In the genomic region with DNA sequence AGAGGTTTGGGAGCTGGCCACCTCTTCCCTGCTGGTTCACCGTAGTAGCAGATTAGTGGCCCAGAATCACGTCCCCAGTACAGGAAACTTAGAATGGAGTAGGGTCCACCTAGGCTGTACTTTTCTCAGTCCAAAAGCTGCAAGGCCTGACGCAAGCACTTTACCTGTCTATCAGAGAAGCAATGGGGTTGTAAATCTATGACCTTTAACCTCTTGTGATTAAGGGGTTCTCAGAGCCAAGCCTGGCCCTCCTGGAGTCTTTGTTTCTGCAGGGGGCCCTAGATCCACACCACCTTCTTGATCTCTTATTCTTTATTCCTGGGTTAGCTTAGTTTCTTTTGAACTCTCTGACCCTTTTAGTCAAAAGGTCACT, we compare ENCODE assay signal across 10 mouse cellular contexts. TPM values are rescaled to one million over a fixed set of nuclear protein-coding genes. Genes with fewer than 3 reads are reported as not detected.
DNase-seq lines count a peak whose midpoint lies in the region; ATAC-seq lines count a peak whose summit lies in the region.
"Had no signal": no experiment of that assay in that cellular context is flagged by ENCODE, and none has a peak within 500 bp of the region (broad histone marks: within the 10 kb centered on the region; RNA-seq: fewer than 3 reads in every experiment).

No protein-coding gene starts in this region.

- ATAC-seq in heart, embryonic 14.5 days (ENCODE audit: insufficient number of reproducible peaks, insufficient read depth, low FRiP score, low read depth): no peak
- no peak for ATAC-seq in hindbrain, embryonic 13.5 days (ENCODE audit: low FRiP score)
- ATAC-seq in midbrain, embryonic 14.5 days (ENCODE audit: low FRiP score, low TSS enrichment): no peak
- ATAC-seq in megakaryocyte-erythroid progenitor cell, adult 5-6 weeks (replicated peaks; ENCODE audit: low FRiP score, low TSS enrichment, poor library complexity, severe bottlenecking): no peak

- 30% methylated on average over 3 of the region's 3 CpGs for WGBS in heart, embryonic 14.5 days
- 3% methylated on average over 3 of the region's 3 CpGs for WGBS in embryonic facial prominence, embryonic 10.5 days
- 7% methylated on average over 3 of the region's 3 CpGs for WGBS in hindbrain, embryonic 13.5 days
- WGBS in midbrain, embryonic 14.5 days: 16% methylated on average over 3 of the region's 3 CpGs

- DNase-seq in heart, adult 18-20 months: no peak
- DNase-seq in embryonic facial prominence, embryonic 10.5 days (ENCODE audit: low spot score): no peak
- DNase-seq in midbrain, embryonic 14.5 days: no peak
- DNase-seq in thymus, postnatal 36 days: no peak
- no peak for DNase-seq in gastrocnemius, postnatal 4 days (ENCODE audit: low spot score in 2 of 2)
- DNase-seq: retina, postnatal 1 day had no signal

- H3K9ac ChIP-seq in heart, embryonic 14.5 days (ENCODE audit: low read length): peak overlapping the region; percentile 73
- H3K9ac ChIP-seq in hindbrain, embryonic 13.5 days: peak overlapping the region; percentile 81
- peak overlapping the region; percentile 56; the same call in 1 of the 2 replicates for H3K9ac ChIP-seq in midbrain, embryonic 14.5 days (replicated peaks; ENCODE audit: low read length)

- H3K36me3 ChIP-seq in heart, embryonic 14.5 days (ENCODE audit: control insufficient read depth, insufficient read depth, low read length): no peaks in the 10 kb centered on the region
- peaks cover 34% of the 10 kb centered on the region for H3K36me3 ChIP-seq in embryonic facial prominence, embryonic 10.5 days (replicated peaks)
- H3K36me3 ChIP-seq in hindbrain, embryonic 13.5 days: 0 out of 2 replicates have a peak, but pooled peaks cover 4% of the 10 kb centered on the region
- H3K36me3 ChIP-seq in midbrain, embryonic 14.5 days (ENCODE audit: control insufficient read depth, insufficient read depth, low read length): no peaks in the 10 kb centered on the region

- peak overlapping the region; percentile 53 to 74; a peak in 3 of 4 replicates for H3K27ac ChIP-seq in heart, embryonic 14.5 days (replicated peaks in 1 of 2; ENCODE audit: control insufficient read depth in 1 of 2, insufficient read depth in 1 of 2, low read depth in 2 of 2, low read length in 2 of 2)
- H3K27ac ChIP-seq in embryonic facial prominence, embryonic 10.5 days (replicated peaks): peak overlapping the region; percentile 99
- H3K27ac ChIP-seq in hindbrain, embryonic 13.5 days: peak overlapping the region; percentile 74; the same call in 1 of the 2 replicates
- H3K27ac ChIP-seq in midbrain, embryonic 14.5 days (replicated peaks; ENCODE audit: low read depth, low read length): no peak overlapping the region

- peaks cover 16% of the 10 kb centered on the region for H3K27me3 ChIP-seq in heart, embryonic 14.5 days (ENCODE audit: control insufficient read depth, insufficient read depth, low read length)
- H3K27me3 ChIP-seq in embryonic facial prominence, embryonic 10.5 days (replicated peaks; ENCODE audit: low read depth, poor library complexity, severe bottlenecking): peaks cover 33% of the 10 kb centered on the region
- peaks cover 26% of the 10 kb centered on the region for H3K27me3 ChIP-seq in hindbrain, embryonic 13.5 days
- H3K27me3 ChIP-seq in midbrain, embryonic 14.5 days (ENCODE audit: control insufficient read depth, insufficient read depth, low read length): no peaks in the 10 kb centered on the region; the same call in 1 of the 2 replicates

- H3K4me1 ChIP-seq in heart, embryonic 14.5 days (ENCODE audit: control insufficient read depth in 2 of 2, insufficient read depth in 2 of 2, low read length in 2 of 2): peaks cover 13 to 25% of the 10 kb centered on the region in 2 experiments
- peaks cover 49% of the 10 kb centered on the region for H3K4me1 ChIP-seq in embryonic facial prominence, embryonic 10.5 days
- peaks cover 31% of the 10 kb centered on the region for H3K4me1 ChIP-seq in hindbrain, embryonic 13.5 days (replicated peaks)
- H3K4me1 ChIP-seq in midbrain, embryonic 14.5 days (ENCODE audit: control insufficient read depth, insufficient read depth, low read length): peaks cover 26% of the 10 kb centered on the region

- peak overlapping the region; percentile 63 to 75 for H3K4me3 ChIP-seq in heart, embryonic 14.5 days (ENCODE audit: control insufficient read depth in 1 of 2, insufficient read depth in 1 of 2, low read depth in 1 of 2, low read length in 2 of 2)
- peak overlapping the region; percentile 89 for H3K4me3 ChIP-seq in embryonic facial prominence, embryonic 10.5 days
- H3K4me3 ChIP-seq in hindbrain, embryonic 13.5 days: peak overlapping the region; percentile 56
- H3K4me3 ChIP-seq in midbrain, embryonic 14.5 days (replicated peaks; ENCODE audit: low read depth, low read length): peak overlapping the region; percentile 44

- H3K4me2 ChIP-seq in heart, embryonic 14.5 days (ENCODE audit: low read length): peak overlapping the region; percentile 87
- H3K4me2 ChIP-seq in hindbrain, embryonic 13.5 days: peak overlapping the region; percentile 90
- H3K4me2 ChIP-seq in midbrain, embryonic 14.5 days (ENCODE audit: low read length): peak overlapping the region; percentile 85

- H3K9me3 ChIP-seq in heart, embryonic 14.5 days (ENCODE audit: control insufficient read depth, low read length): no peaks in the 10 kb centered on the region
- peaks cover 18% of the 10 kb centered on the region for H3K9me3 ChIP-seq in embryonic facial prominence, embryonic 10.5 days
- 0 out of 2 replicates have a peak, but pooled peaks cover 3% of the 10 kb centered on the region for H3K9me3 ChIP-seq in hindbrain, embryonic 13.5 days
- H3K9me3 ChIP-seq in midbrain, embryonic 14.5 days (ENCODE audit: control insufficient read depth, low read length): no peaks in the 10 kb centered on the region

RNA-seq across cellular contexts. Expression of a gene that starts 0.9 kb away (rescaled TPM):
- 128 and 162 TPM in 2 replicates for polyA plus RNA-seq in heart, embryonic 14.5 days (2014; fragmentation: Nextera tagmentation; extraction: Ambion mirVana)
- total RNA-seq in heart, adult 18-20 months (2021): 10 to 100 TPM; 54.5 to 74.1 TPM
- polyA plus RNA-seq in embryonic facial prominence, embryonic 10.5 days (2016; fragmentation: Nextera tagmentation; extraction: Ambion mirVana): 198 and 207 TPM in 2 replicates
- 60.7 and 65.1 TPM in 2 replicates for polyA plus RNA-seq in hindbrain, embryonic 13.5 days (2015; fragmentation: Nextera tagmentation; extraction: Ambion mirVana)
- 16.7 and 37.0 TPM in 2 replicates for polyA plus RNA-seq in midbrain, embryonic 14.5 days (2014; fragmentation: Nextera tagmentation; extraction: Ambion mirVana)
- not detected in 2 replicates for total RNA-seq in megakaryocyte-erythroid progenitor cell, adult 5-6 weeks (2014; fragmentation: Nextera tagmentation)
- not detected in 2 replicates for total RNA-seq in megakaryocyte-erythroid progenitor cell, adult 5-6 weeks (2017)
- total RNA-seq in gastrocnemius, postnatal 4 days (2021): 10 to 100 TPM; 41.1 to 42.4 TPM
- polyA plus RNA-seq: erythroblast, embryonic 14.5 days had no signal
